Mouse (Mus musculus): Measurements from ENCODE around the gene Ccl12.

The Ccl12 gene

GRCm38 (mm10) chr11:82101529-82101928 is at the start of gene Ccl12:
Gene Ccl12, plus strand, starts transcription at chr11:82101845.
- peak in 1 of 2 experiments; percentile 28 for DNase-seq (ENCODE audit: low spot score in 2 of 2)

DNA sequence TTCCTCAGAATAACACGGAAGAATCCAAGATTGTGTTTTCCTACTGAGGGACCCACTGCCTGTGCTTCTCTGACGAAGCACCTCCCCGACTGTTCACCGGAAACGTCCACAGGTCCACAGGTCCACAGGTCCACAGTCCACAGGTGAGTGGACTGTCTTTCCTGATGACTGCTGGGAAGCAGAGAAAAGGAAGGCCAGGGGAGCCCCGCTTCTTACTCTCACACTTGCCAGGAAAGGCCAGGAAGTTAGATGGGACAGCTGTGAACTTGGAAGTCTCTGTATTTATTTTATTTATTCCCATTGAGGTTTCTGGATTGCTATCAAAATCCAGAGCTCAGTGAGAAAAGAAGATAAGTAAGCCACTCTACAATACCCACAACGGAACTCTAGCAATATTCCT is 47.8 kb upstream of the Ccl12 start:
- no peak for DNase-seq (ENCODE audit: low spot score in 2 of 2)

DNA sequence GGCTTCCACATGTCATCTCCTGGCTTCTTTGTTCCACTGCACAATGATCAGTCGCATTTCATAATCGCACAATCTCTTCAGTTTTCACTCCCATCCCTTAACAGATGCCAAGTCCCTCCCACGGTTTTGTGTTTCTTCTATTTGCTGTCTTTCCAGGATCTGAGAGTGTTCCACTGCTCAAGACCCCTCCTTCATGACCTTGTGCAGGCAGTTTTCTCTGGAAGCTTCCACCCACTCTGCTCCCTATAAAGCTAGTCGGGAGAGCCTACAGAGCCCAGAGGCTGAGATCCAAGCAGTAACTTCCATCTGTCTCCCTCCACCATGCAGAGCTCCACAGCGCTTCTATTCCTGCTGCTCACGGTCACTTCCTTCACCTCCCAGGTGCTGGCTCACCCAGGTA is 44.0 kb upstream of the Ccl12 start, which contains the start of gene Ccl11:
TSS of gene Ccl11 (plus strand) at position 178 of the 400 bp plus-strand sequence.
- peak; percentile 36 to 51 for DNase-seq (ENCODE audit: low spot score in 2 of 2)

DNA sequence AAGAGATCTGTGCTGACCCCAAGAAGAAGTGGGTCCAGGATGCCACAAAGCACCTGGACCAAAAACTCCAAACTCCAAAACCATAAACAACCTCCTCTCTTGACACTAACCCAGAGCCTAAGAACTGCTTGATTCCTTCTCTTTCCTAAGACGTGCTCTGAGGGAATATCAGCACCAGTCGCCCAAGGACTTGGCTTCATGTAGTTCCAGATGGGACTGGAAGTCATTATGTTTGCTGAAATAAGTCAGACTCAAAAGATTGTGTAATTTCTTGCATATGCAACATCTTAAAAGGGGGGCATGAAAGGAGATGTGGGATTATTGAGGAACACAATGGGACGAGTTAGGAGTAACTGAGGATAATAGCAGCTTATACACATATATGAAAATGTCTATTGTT is 39.4 kb upstream of the Ccl12 start:
- no peak for DNase-seq (ENCODE audit: low spot score in 2 of 2)

DNA sequence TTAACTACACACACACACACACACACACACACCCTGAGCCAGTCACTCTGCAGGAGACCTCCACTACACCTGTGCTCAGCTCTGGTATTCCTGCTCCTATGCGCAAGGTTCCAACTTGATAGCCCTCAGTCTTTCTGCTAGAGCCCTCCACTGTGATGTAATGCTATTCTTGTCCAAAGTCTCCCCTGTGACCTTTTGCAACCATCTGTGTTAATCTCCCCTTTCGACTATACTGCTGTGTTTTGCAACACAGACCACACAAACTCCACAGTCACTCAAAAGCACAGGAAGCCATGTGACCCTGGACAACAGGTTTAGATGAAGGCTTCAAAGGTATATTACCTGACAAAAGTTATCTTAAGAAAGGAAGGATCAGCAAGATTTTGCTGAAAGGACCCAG is 38.2 kb upstream of the Ccl12 start:
- DNase-seq (ENCODE audit: low spot score in 2 of 2), result no peak

DNA sequence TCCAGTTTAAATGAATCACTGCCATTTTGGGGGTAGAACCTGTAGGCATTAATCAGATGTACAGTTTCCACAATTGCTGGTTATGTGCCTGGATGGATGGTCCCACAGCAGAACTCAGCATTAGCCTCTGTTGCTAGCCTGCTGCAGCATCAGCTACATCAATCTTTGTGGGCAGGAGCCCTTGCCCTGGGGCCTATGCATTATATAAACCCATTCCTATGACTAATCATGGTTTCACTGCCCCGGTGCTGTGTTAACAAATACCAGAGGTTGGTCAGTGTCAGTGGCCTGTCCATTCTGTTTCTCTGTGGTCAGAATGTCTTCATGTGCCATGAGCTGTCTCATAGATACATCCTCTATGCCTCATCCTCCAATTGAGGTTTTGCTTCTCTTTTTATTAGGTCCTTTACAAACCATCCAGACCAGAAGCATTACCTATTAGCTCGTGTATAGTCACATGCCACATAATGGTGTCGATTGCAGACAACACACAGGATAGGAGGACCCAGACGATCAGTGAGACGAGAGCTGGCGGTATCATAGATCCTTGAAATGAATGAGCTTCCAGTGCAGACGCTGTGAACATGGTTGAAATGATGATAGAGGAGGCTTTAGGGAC is 34.6 kb upstream of the Ccl12 start:
- no peak for DNase-seq (ENCODE audit: low spot score in 2 of 2)

- DNase-seq (ENCODE audit: low spot score in 2 of 2), result no peak
Observed at GRCm38 (mm10) chr11:82071076-82071475, 30.6 kb upstream of the Ccl12 start.

GRCm38 (mm10) chr11:82072374-82072773 is 29.3 kb upstream of the Ccl12 start:
- DNase-seq (ENCODE audit: low spot score in 2 of 2), result no peak

DNA sequence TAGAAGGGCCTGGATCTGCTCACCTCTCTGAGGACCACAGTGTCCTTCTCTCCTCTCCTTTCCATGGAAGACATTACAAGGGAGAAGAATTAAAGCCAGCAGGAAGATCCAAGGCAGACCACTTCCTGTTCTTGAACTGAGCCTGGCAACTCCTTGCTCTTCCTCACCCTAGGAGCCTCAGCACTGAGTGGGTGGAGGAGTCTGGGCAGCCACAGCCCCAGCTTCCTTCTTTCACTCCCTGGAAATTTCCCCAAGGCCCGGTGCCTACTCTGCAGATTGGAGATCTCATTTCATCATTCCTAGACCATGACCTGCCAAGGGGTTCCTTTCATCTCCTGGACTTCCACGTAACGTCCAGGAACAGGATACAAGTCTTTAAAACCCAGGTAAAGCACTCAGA is 28.7 kb upstream of the Ccl12 start:
- DNase-seq (ENCODE audit: low spot score in 2 of 2), result no peak

- DNase-seq (ENCODE audit: low spot score in 2 of 2), result no peak
Observed at GRCm38 (mm10) chr11:82073686-82074085, 28.0 kb upstream of the Ccl12 start.

GRCm38 (mm10) chr11:82077031-82077430 is 24.6 kb upstream of the Ccl12 start:
- DNase-seq (ENCODE audit: low spot score in 2 of 2), result no peak

DNA sequence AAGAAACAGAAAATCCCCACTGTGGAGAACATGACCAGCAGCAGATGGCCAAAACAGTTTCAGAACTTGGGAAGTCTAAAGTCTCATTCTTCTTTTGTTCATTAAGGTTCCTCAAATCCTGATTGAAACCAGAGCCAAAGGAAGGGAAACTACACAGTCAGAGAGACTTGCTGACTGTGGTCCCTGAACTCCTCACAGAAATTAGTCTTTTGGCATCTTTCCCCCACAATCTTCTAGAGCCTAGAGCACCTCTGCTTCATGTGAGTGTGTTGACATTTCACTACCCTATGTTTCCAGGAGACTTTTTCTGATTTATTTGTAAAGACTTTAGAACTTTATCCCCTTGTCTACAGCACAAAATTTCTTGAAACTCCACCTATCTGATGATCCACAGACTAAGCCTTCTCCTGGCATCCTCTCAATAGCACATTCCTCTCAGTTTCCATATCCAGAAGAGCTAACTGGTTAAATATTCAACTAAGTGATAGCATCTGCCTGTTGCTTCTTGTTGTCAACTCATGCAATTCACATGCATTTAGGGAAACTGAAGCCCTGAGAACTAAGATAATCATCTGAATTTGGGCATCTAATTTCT is 23.4 kb upstream of the Ccl12 start:
- DNase-seq (ENCODE audit: low spot score in 2 of 2), result no peak

- DNase-seq (ENCODE audit: low spot score in 2 of 2), result no peak
Observed at GRCm38 (mm10) chr11:82080865-82081264, 20.8 kb upstream of the Ccl12 start.

GRCm38 (mm10) chr11:82084360-82084759 is 17.3 kb upstream of the Ccl12 start:
- DNase-seq (ENCODE audit: low spot score in 2 of 2), result no peak

DNA sequence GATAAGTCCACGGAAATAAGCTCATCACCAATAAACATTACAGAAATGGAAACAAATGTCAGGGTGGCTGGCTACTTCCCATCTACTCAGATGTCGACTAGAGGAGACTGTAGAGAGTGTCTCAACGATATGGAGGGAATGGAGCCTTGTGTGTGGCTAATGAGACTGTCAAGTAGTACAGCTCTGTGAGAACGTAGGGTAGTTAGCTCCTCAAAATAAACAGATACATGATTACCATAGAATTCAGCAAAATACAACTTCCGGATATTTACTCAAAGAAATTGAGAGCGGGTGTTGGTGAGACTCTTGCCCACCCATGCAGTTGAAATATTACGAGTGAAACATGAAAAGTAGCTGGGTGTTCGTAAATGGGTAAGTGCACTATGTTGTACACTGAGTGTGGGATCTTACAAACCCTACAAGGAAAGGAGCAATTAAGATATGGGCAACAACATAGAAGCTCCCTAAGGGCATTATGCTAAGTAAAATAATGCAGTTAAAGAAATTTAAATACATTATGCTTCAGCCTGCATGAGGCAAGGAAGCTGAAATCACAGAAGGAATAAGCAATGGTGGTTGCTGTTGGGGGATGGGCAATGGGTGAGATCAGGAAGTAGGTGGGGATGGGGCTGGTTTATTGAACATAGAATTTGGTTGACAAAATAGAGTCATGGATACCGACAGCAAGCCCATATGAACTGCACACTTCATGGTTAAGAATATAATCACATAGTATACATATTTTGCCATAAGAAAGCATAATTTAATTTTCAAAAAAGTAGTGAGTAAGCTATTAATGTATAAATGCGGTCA is 1.9 kb upstream of the Ccl12 start:
- no peak for DNase-seq (ENCODE audit: low spot score in 2 of 2)

GRCm38 (mm10) chr11:82101087-82101486 is 558 bp upstream of the Ccl12 start:
- DNase-seq (ENCODE audit: low spot score in 2 of 2), result no peak

- no peak for DNase-seq (ENCODE audit: low spot score in 2 of 2)
Observed at GRCm38 (mm10) chr11:82109611-82110010, 8.0 kb downstream of the Ccl12 start.

GRCm38 (mm10) chr11:82110372-82111248 is 9.0 kb downstream of the Ccl12 start:
- no peak for DNase-seq (ENCODE audit: low spot score in 2 of 2)

DNA sequence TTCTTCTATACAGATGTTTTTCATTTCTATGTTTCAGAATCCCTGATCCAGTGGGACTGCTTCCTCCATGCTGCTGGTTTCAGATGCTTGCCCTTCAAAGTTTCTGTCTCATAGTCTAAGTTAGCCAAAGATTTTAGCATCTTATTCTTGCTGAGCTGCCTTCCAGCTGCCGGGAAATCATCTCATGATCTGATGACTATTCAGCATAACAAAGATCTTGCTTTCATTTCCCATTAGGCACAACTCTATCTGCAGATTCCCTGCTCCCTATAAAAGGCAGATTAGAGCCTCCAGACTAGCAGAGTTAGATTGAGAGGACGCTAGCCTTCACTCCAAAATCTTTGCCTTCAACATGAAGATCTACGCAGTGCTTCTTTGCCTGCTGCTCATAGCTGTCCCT is 13.2 kb downstream of the Ccl12 start, which contains the start of gene Ccl8:
TSS of gene Ccl8 (plus strand) at position 301 of the 400 bp plus-strand sequence.
- DNase-seq (ENCODE audit: low spot score in 2 of 2), result no peak

DNA sequence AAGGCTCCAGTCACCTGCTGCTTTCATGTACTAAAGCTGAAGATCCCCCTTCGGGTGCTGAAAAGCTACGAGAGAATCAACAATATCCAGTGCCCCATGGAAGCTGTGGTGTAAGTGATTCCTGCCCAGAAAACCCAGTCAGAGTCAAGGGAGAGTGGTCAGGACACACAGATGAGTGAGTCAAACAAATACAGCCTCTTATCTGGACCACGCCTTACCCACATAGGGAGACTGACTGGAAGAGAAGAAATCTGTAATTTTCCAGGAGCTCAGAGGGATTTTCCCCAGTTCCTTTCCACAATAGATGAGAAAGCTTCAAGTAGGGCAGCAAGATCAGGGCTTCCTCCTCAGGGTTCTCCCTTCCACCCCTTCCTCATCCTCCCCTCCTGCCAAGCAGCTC is 14.4 kb downstream of the Ccl12 start:
- no peak for DNase-seq (ENCODE audit: low spot score in 2 of 2)

DNA sequence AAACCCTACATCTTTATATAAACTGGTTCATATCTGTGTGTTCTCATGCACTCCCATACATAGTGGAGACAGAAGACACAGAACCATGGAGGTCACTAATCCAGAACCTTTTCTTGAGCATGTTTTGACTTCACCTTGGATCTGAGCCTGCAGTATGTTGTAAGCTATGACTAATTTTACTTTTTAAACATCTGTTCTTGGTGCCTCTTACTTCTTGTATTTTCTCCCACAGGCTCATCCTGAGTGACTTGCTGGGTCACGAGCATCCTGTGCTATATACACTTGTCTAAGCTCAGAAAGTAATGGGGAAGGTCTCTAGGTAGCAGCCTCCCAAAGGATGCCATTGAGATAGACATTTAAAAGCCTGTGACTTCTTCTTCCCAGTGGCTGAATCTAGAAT is 31.3 kb downstream of the Ccl12 start:
- no peak for DNase-seq (ENCODE audit: low spot score in 2 of 2)

GRCm38 (mm10) chr11:82136196-82136595 is 34.6 kb downstream of the Ccl12 start:
- no peak for DNase-seq (ENCODE audit: low spot score in 2 of 2)
